Mouse (Mus musculus) kidney, embryonic 15.5 days (tissue): ENCODE measurements around the gene Btg2. TPM values are rescaled to one million over a fixed set of nuclear protein-coding genes. Genes with fewer than 3 reads are reported as not detected.

ENCODE experiments used
- ATAC-seq: fragments of 200-750 bp; cut with Nextera tagmentation; replicated peaks from 2 replicates; pipeline ENCODE4 v1.8.0; 2017; ENCODE audit warnings: moderate TSS enrichment; ENCODE audit not compliant: low FRiP score
- H3K27ac ChIP-seq: fragments of 300-500 bp; sonication (generic); 2 replicates; pipeline ENCODE4 v1.5.1; 2015; ENCODE audit warnings: mild to moderate bottlenecking, inconsistent platforms
- H3K27me3 ChIP-seq: fragments of 300-500 bp; sonication (generic); 2 replicates; pipeline ENCODE4 v1.6.1; 2015; ENCODE audit warnings: inconsistent platforms
- H3K36me3 ChIP-seq: fragments of 300-500 bp; sonication (generic); 2 replicates; pipeline ENCODE4 v1.6.1; 2015; ENCODE audit warnings: inconsistent platforms
- H3K4me1 ChIP-seq: fragments of 300-500 bp; sonication (generic); 2 replicates; pipeline ENCODE4 v1.6.1; 2015; ENCODE audit warnings: inconsistent platforms
- H3K4me2 ChIP-seq: fragments of 300-500 bp; sonication (generic); 2 replicates; pipeline ENCODE4 v1.6.1; 2015; ENCODE audit warnings: moderate library complexity, mild to moderate bottlenecking, inconsistent platforms
- H3K4me3 ChIP-seq: fragments of 300-500 bp; sonication (generic); replicated peaks from 2 replicates; pipeline ENCODE4 v1.5.1; 2015; ENCODE audit warnings: mild to moderate bottlenecking, inconsistent platforms
- H3K9ac ChIP-seq: fragments of 300-500 bp; sonication (generic); 2 replicates; pipeline ENCODE4 v1.6.1; 2015; ENCODE audit warnings: mild to moderate bottlenecking, inconsistent platforms
- H3K9me3 ChIP-seq: fragments of 300-500 bp; sonication (generic); replicated peaks from 2 replicates; pipeline ENCODE4 v1.6.1; 2016; ENCODE audit warnings: inconsistent platforms
- WGBS: fragments of 180-500 bp; shearing (Covaris S2); methylation state at CpG from one replicate; pipeline ENCODE4 v1.1.7; 2015; ENCODE audit warnings: mixed read lengths; 5-methylcytosine and 5-hydroxymethylcytosine counted together
- polyA plus RNA-seq: library from polyadenylated mRNA; unstranded; fragments of >200 nt; fragmentation: Nextera tagmentation; extraction: Ambion mirVana; gene quantifications from 2 replicates; pipeline ENCODE4 v1.2.1, GENCODE M21; 2015

Btg2 gene
- polyA plus RNA-seq, 1 experiment from 2014 or later = 32.2 TPM

- Histone ChIP-seq H3K27me3 (no peaks in the 10 kb centered on the region), H3K27ac (no peak overlapping the region), H3K4me3 (no peak overlapping the region), H3K9ac (no peak overlapping the region), H3K4me2 (no peak overlapping the region), H3K9me3 (no peaks in the 10 kb centered on the region), H3K36me3 (no peaks in the 10 kb centered on the region), H3K4me1 (peaks cover 7% of the 10 kb centered on the region)
- 65% methylated on average over 5 of the region's 5 CpGs for WGBS
- no peak for ATAC-seq
Measured at GRCm38 (mm10) chr1:134025975-134026374, 52.9 kb downstream of the Btg2 start.

Other genes starting within 250 kb of the Btg2 start
- 0.27 and 0.56 TPM in 2 replicates for gene Optc, start 171.1 kb downstream of the Btg2 start, polyA plus RNA-seq
- 1.0 and 2.2 TPM in 2 replicates for gene Prelp, start 157.7 kb downstream of the Btg2 start, polyA plus RNA-seq
- 11.6 and 12.4 TPM in 2 replicates for gene Fmod, start 41.9 kb downstream of the Btg2 start, polyA plus RNA-seq
- 0.30 and 0.31 TPM in 2 replicates for gene Chit1, start 32.1 kb upstream of the Btg2 start, polyA plus RNA-seq
- 1.7 and 2.2 TPM in 2 replicates for gene Chil1, start 103.1 kb upstream of the Btg2 start, polyA plus RNA-seq
- 6.1 and 9.3 TPM in 2 replicates for gene Mybph, start 114.3 kb upstream of the Btg2 start, polyA plus RNA-seq
- 7.7 and 8.2 TPM in 2 replicates for gene Adora1, start 156.3 kb upstream of the Btg2 start, polyA plus RNA-seq
- 13.1 and 19.9 TPM in 2 replicates for gene Myog, start 210.9 kb upstream of the Btg2 start, polyA plus RNA-seq